Mouse (Mus musculus): ENCODE data around the gene Ust. TPM values are rescaled to one million over a fixed set of nuclear protein-coding genes. Genes with fewer than 3 reads are reported as not detected.

Ust gene
- polyA plus RNA-seq, 1 experiment from 2014 or later = 3.2 TPM

GRCm38 (mm10) chr10:8330006-8330405 lies 188.6 kb downstream of the Ust start:
- Histone ChIP-seq H3K9me3 (0 out of 2 replicates have a peak, but pooled peaks cover 6% of the 10 kb centered on the region), H3K4me1 (replicated peaks) (no peaks in the 10 kb centered on the region), H3K36me3 (no peaks in the 10 kb centered on the region), H3K27me3 (ENCODE audit: insufficient read depth, poor library complexity, severe bottlenecking) (no peaks in the 10 kb centered on the region), H3K4me3 (no peak overlapping the region), H3K27ac (no peak overlapping the region)
- DNase-seq (ENCODE audit: low spot score) = no peak
- WGBS = 90% methylated on average over 8 of the region's 8 CpGs

GRCm38 (mm10) chr10:8323304-8323765 lies 195.3 kb downstream of the Ust start:
- 48% methylated on average over 2 of the region's 2 CpGs for whole genome bisulfite sequencing
- Histone ChIP-seq H3K4me3 (no peak overlapping the region), H3K36me3 (no peaks in the 10 kb centered on the region), H3K9me3 (0 out of 2 replicates have a peak, but pooled peaks cover 5% of the 10 kb centered on the region), H3K27ac (no peak overlapping the region), H3K4me1 (replicated peaks) (no peaks in the 10 kb centered on the region), H3K27me3 (ENCODE audit: insufficient read depth, poor library complexity, severe bottlenecking) (no peaks in the 10 kb centered on the region)
- peak; percentile 63 for DNase-seq (ENCODE audit: low spot score)

GRCm38 (mm10) chr10:8320771-8321170 lies 197.9 kb downstream of the Ust start:
- no peaks in the 10 kb centered on the region for H3K36me3 ChIP-seq
- no peaks in the 10 kb centered on the region for H3K9me3 ChIP-seq
- no peak overlapping the region for H3K27ac ChIP-seq
- no peak for DNase-seq (ENCODE audit: low spot score)
- no peaks in the 10 kb centered on the region for H3K4me1 ChIP-seq (replicated peaks)
- H3K4me3 ChIP-seq = no peak overlapping the region
- H3K27me3 ChIP-seq (ENCODE audit: insufficient read depth, poor library complexity, severe bottlenecking) = no peaks in the 10 kb centered on the region

- DNase-seq (ENCODE audit: low spot score) = no peak
- Histone ChIP-seq H3K36me3 (no peaks in the 10 kb centered on the region), H3K27me3 (ENCODE audit: insufficient read depth, poor library complexity, severe bottlenecking) (no peaks in the 10 kb centered on the region), H3K4me3 (no peak overlapping the region), H3K4me1 (replicated peaks) (no peaks in the 10 kb centered on the region; the same call in 1 of the 2 replicates), H3K9me3 (no peaks in the 10 kb centered on the region), H3K27ac (no peak overlapping the region)
- 76% methylated on average over 6 of the region's 6 CpGs for WGBS
These were observed 209.2 kb downstream of the Ust start for GRCm38 (mm10) chr10:8309435-8309834.

- H3K9me3 ChIP-seq = no peaks in the 10 kb centered on the region
- no peak for DNase-seq (ENCODE audit: low spot score)
- H3K4me1 ChIP-seq (replicated peaks) = no peaks in the 10 kb centered on the region; the same call in 1 of the 2 replicates
- WGBS = 66% methylated on average over 4 of the region's 4 CpGs
- no peaks in the 10 kb centered on the region for H3K27me3 ChIP-seq (ENCODE audit: insufficient read depth, poor library complexity, severe bottlenecking)
- H3K36me3 ChIP-seq = no peaks in the 10 kb centered on the region
- no peak overlapping the region for H3K27ac ChIP-seq
- H3K4me3 ChIP-seq = no peak overlapping the region
These were observed 214.4 kb downstream of the Ust start for GRCm38 (mm10) chr10:8304211-8304610.

GRCm38 (mm10) chr10:8299166-8299565 lies 219.5 kb downstream of the Ust start:
- peaks cover 5% of the 10 kb centered on the region for H3K4me1 ChIP-seq (replicated peaks)
- no peaks in the 10 kb centered on the region for H3K36me3 ChIP-seq
- no peaks in the 10 kb centered on the region for H3K27me3 ChIP-seq (ENCODE audit: insufficient read depth, poor library complexity, severe bottlenecking)
- H3K9me3 ChIP-seq = no peaks in the 10 kb centered on the region
- H3K27ac ChIP-seq = no peak overlapping the region
- no peak overlapping the region for H3K4me3 ChIP-seq
- 90% methylated on average over 1 of the region's 1 CpGs for whole genome bisulfite sequencing
- no peak for DNase-seq (ENCODE audit: low spot score)

- Histone ChIP-seq H3K36me3 (no peaks in the 10 kb centered on the region), H3K27ac (no peak overlapping the region), H3K9me3 (no peaks in the 10 kb centered on the region), H3K4me3 (no peak overlapping the region), H3K27me3 (ENCODE audit: insufficient read depth, poor library complexity, severe bottlenecking) (no peaks in the 10 kb centered on the region), H3K4me1 (replicated peaks) (peaks cover 5% of the 10 kb centered on the region; the same call in 1 of the 2 replicates)
- 52% methylated on average over 2 of the region's 2 CpGs for WGBS
- DNase-seq (ENCODE audit: low spot score) = no peak
These were observed 221.4 kb downstream of the Ust start for GRCm38 (mm10) chr10:8297214-8297613.

GRCm38 (mm10) chr10:8290661-8291060 lies 228.0 kb downstream of the Ust start:
- Histone ChIP-seq H3K4me3 (no peak overlapping the region), H3K27ac (no peak overlapping the region), H3K4me1 (replicated peaks) (peaks cover 11% of the 10 kb centered on the region), H3K9me3 (no peaks in the 10 kb centered on the region), H3K27me3 (ENCODE audit: insufficient read depth, poor library complexity, severe bottlenecking) (no peaks in the 10 kb centered on the region), H3K36me3 (no peaks in the 10 kb centered on the region)
- DNase-seq (ENCODE audit: low spot score) = no peak
- WGBS = 58% methylated on average over 5 of the region's 5 CpGs

- DNase-seq (ENCODE audit: low spot score) = peak; percentile 12
- Histone ChIP-seq H3K4me1 (replicated peaks) (peaks cover 11% of the 10 kb centered on the region), H3K36me3 (no peaks in the 10 kb centered on the region), H3K4me3 (no peak overlapping the region), H3K27me3 (ENCODE audit: insufficient read depth, poor library complexity, severe bottlenecking) (no peaks in the 10 kb centered on the region), H3K9me3 (no peaks in the 10 kb centered on the region), H3K27ac (no peak overlapping the region)
- 25% methylated on average over 6 of the region's 6 CpGs for WGBS
These were observed 231.3 kb downstream of the Ust start for GRCm38 (mm10) chr10:8287350-8287791.

- DNase-seq (ENCODE audit: low spot score) = no peak
- H3K4me1 ChIP-seq (replicated peaks) = peaks cover 11% of the 10 kb centered on the region
- no peak overlapping the region for H3K4me3 ChIP-seq
- H3K9me3 ChIP-seq = no peaks in the 10 kb centered on the region
- no peak overlapping the region for H3K27ac ChIP-seq
- no peaks in the 10 kb centered on the region for H3K36me3 ChIP-seq
- no peaks in the 10 kb centered on the region for H3K27me3 ChIP-seq (ENCODE audit: insufficient read depth, poor library complexity, severe bottlenecking)
- 89% methylated on average over 3 of the region's 3 CpGs for WGBS
These were observed 234.6 kb downstream of the Ust start for GRCm38 (mm10) chr10:8283991-8284390.

- 83% methylated on average over 5 of the region's 5 CpGs for WGBS
These were observed 241.5 kb downstream of the Ust start for GRCm38 (mm10) chr10:8277094-8277493.

GRCm38 (mm10) chr10:8269681-8270080 lies 248.9 kb downstream of the Ust start:
- Histone ChIP-seq H3K36me3 (no peaks in the 10 kb centered on the region), H3K27me3 (ENCODE audit: insufficient read depth, poor library complexity, severe bottlenecking) (no peaks in the 10 kb centered on the region), H3K4me3 (no peak overlapping the region), H3K9me3 (no peaks in the 10 kb centered on the region), H3K4me1 (replicated peaks) (no peaks in the 10 kb centered on the region), H3K27ac (no peak overlapping the region)
- DNase-seq (ENCODE audit: low spot score) = no peak
- 89% methylated on average over 4 of the region's 4 CpGs for WGBS

More at GRCm38 (mm10) chr10:8277094-8277493, 241.5 kb downstream of the Ust start:
- no peak for DNase-seq (ENCODE audit: low spot score)
- no peak overlapping the region for H3K4me3 ChIP-seq
- H3K27me3 ChIP-seq (ENCODE audit: insufficient read depth, poor library complexity, severe bottlenecking) = no peaks in the 10 kb centered on the region
- H3K36me3 ChIP-seq = no peaks in the 10 kb centered on the region
- no peak overlapping the region for H3K27ac ChIP-seq
- H3K9me3 ChIP-seq = no peaks in the 10 kb centered on the region
- H3K4me1 ChIP-seq (replicated peaks) = no peaks in the 10 kb centered on the region

GRCm38 (mm10) chr10:8259716-8260115 lies 258.9 kb downstream of the Ust start:
- Histone ChIP-seq H3K4me3 (no peak overlapping the region), H3K9me3 (no peaks in the 10 kb centered on the region), H3K27ac (no peak overlapping the region), H3K4me1 (replicated peaks) (no peaks in the 10 kb centered on the region), H3K36me3 (no peaks in the 10 kb centered on the region), H3K27me3 (ENCODE audit: insufficient read depth, poor library complexity, severe bottlenecking) (no peaks in the 10 kb centered on the region)
- WGBS = 46% methylated on average over 4 of the region's 4 CpGs
- DNase-seq (ENCODE audit: low spot score) = no peak

- Histone ChIP-seq H3K9me3 (no peaks in the 10 kb centered on the region), H3K27me3 (ENCODE audit: insufficient read depth, poor library complexity, severe bottlenecking) (no peaks in the 10 kb centered on the region), H3K4me1 (replicated peaks) (no peaks in the 10 kb centered on the region), H3K4me3 (no peak overlapping the region), H3K27ac (no peak overlapping the region), H3K36me3 (no peaks in the 10 kb centered on the region)
- DNase-seq (ENCODE audit: low spot score) = no peak
- WGBS = 95% methylated on average over 3 of the region's 3 CpGs
These were observed 268.6 kb downstream of the Ust start for GRCm38 (mm10) chr10:8250005-8250404.

All from hindbrain, embryonic 10.5 days (tissue).